Mouse (Mus musculus) ovary, postnatal 14 days (tissue): ENCODE measurements around the gene Slc6a13.
"Not testable (repeated sequence)": the region's sequence is repeated elsewhere in the genome, so short reads cannot be mapped to it uniquely, and the experiment has no call there.

Experiments used
- DNase-seq: peaks from one replicate; pipeline ENCODE4 v3.0.0; 2022; ENCODE audit warnings: low spot score

Gene Slc6a13

DNA sequence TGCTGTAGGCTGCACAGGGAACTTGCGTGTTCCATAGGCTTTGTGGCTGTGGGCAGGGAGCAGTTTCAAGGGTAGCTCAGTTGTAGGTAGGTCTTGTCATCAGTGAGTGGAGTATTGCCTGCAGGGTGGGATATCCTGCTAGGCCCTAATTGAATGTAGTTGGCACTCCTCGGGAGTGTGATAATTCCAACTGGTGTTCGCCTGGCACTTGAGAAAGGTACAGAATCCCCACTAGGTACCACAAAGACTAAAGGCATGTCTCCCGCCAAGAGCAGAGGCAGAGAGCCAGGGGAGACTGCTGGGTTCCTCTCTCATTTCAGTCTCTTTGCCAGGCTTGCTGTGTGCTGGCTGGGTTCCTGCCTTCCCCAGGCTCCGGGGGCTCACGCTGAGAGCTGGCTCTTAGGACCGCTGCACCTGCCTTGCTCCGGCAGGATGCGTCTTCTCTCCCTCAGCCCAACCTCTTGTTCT is 28.4 kb downstream of the Slc6a13 start:
- DNase-seq, result no peak

DNA sequence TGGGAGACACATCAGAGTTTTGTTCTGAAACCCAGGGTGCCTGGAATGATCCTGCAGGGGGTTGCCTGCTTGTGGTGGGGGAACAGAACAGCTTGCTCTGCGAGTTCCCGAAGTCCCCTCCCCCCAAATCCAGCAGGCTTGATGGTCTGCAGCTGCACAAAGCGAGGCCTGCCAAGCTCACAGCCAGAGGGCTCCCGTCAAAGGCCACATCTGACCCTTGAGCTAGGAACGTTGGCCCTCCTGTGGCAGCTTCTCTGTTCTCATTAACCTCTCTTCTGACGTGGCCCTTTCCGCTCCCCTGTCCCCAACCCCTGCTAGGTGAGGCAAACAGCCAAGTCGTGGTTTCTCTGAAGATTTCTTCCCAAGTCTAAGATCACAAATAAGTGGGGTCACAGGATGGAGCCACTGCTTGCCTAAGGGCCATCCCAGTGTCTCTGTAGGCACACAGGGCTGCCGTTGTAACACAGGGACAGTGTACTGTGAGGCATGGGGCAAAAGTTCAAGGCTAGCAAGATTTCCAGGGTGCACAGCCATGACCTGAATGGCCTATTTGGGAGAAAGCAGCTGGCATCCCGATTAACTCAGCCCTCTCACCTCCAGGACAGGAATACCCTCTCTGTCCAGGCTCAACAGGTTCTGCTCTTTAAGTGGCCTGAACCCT is 30.0 kb downstream of the Slc6a13 start:
- DNase-seq, result no peak

DNA sequence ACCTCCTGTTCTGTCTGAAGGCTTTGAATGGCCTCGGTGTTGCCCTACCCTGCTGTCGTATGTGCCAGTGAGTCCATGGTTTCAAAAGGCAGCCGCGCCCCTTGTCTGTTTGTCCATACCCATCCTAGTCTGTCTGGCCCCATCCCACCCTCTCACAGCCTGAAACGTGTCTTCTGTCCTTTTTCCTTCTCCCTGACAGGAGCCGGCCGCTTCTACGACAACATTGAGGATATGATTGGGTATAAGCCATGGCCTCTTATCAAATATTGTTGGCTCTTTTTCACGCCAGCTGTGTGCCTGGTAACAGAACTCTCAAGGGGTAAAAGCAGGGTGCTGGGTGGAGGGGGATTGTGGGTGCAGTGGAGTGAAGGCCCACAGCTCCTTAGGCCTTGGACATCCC is 35.8 kb downstream of the Slc6a13 start:
- no peak for DNase-seq

DNA sequence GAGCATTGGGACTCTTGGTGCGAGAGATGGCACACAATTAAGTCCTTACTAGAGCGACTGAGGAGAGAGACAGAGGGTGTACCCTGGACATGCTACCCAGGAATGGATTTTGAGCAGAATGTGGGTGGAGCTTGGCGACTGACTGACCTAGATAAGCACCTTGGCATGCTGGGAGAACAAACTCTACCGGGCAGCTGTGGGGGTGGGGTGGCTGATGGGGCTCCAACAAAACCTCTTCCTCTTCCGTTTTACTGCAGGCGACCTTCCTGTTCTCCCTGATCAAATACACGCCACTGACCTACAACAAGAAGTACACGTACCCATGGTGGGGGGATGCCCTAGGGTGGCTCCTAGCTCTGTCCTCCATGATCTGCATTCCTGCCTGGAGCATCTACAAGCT is 36.5 kb downstream of the Slc6a13 start:
- no peak for DNase-seq

DNA sequence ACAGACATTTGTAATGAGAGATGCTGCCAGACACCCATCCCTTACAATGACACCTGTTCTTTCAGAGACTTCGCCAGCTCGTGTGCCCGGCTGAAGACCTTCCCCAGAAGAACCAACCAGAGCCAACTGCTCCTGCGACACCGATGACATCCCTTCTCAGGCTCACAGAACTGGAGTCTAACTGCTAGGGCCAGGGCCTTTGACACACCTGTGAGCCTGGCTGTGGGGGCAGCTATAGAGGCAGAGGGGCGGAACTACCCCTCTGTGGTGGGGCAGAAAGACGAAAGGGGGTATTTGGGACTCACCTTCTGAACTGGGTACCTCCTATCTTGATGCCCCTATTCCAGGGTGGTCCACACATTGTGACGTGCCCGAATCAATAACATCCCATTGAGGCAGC is 37.2 kb downstream of the Slc6a13 start:
- no peak for DNase-seq

DNA sequence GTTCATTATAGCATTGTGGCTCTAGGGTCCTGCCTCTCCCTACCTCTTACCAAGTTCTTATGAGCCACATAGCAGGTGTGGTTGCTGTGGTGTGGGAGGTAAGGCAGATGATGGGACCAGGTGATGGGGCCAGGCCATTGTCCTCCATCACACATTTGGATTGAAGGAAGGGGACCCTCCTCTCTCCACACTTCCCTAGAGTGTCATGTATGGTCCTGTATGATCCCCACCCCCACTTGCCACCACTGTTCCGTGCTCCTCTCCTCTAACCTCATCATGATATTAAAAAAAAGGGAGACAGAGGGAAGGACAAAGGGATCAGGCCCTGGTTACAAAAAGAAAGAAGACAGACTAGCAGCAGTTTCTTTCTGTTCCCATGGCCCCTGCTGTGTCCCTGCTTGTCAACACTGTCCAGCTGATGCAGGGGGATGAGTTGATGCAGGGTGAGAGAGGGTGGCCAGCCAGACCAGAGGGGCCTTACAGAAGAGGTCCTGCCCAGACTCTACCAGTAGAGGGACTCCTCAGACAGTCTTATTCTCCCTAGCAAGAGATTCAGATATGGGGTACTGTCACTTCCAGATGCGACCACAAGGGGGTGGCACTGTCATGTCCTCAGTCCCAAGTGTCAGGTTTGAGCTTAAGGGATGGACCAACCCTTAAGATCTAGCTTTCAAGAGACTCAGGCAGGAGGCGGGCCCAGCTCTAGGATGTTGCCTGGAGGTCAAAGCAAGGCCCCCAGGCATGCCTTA is 37.9 kb downstream of the Slc6a13 start:
- peak; percentile 68 for DNase-seq

DNA sequence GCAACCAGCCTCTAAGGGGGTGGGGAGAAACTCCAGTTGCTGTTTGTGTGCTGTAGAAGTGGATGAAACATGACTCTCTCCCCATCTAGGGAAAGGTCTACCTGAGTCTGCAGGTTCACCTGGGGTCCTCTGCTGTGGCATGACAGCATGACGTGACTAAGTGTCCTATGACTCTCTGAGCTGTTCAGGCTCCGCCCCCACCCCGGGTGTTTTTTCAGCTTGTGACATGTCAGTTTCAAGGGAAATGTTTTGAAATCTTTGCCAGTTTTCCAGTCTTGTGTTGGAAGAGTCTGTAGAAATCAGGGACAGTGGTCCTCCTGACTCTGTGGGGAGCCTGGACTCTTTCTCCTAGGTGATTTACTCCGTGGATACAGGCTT is 38.5 kb downstream of the Slc6a13 start:
- DNase-seq, result no peak

DNA sequence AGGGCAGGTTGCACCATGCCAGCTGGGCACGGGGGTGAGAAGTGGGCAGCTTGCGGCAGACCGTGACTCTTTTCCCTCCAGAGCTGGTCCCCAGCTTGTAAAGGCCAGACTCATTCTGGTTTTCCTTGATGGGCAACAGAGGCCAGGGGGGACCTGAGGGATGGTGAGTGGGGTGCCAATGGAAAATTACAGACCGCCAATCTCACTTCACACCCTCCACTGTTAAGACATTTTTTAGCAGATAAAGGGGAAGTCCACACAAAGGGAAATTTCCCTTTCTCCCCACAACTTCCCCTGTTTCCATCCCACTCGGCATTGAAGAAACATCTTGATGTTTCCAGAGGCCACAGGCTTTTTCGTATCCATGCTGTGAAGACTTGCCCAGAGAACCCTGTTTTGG is 41.6 kb downstream of the Slc6a13 start:
- no peak for DNase-seq

DNA sequence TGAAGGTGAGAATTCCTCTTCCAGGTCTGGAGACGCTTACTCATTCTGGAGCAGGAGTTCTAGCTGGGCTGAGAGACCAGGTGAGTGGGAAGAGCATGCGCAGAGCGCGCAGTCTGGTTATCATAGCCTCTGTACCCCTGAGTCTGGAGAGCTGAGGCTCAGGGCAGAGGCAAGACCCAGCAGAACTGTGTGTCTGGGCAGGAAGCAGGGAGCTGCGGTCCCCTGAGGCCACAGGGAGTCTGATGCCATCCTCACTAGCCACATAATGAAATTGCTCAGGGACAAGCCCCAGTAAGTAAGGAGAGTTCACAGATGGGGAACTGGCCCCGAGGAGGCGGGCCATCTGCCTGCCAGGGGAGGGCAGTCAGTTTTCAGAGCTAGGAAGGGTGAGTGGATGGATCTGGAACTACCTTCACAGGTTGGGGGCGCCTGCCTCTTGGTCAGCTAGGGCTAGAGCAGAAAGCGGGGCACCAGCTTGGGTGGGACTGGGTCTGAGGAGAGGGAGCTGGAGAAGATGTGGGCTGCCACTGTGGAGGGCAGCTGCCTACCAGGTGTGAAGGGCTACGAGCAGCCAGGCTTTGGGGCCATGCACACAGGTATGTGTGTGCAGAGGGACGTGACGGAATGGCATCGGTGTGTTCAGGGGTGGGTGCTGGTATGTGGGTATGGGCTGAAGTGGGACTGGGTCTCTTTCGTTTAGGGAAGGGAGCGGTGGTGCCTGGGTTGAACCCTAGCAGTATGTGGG is 43.2 kb downstream of the Slc6a13 start, which contains the start of gene Slc6a12:
Slc6a12 (plus strand) TSS at position 51 of the 745 bp plus-strand sequence.
- no peak for DNase-seq

DNA sequence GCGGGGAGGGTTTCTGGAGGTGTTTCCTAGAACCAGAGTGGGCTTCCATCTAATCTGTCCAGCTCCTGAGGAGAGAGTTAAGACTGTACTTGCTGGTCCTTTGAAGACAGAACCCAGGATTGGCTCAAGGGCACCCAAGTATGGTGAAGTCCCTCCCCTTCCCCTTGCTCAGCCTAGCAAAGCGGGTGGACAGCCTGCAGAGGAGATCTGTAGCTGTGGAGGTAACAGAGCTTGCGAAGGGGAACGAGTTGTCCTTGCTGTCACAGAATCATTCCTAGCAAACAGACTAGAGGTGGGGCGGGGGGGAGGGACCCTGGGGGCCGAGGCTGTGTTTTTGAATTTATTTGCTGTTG is 43.7 kb downstream of the Slc6a13 start:
- DNase-seq, result no peak

DNA sequence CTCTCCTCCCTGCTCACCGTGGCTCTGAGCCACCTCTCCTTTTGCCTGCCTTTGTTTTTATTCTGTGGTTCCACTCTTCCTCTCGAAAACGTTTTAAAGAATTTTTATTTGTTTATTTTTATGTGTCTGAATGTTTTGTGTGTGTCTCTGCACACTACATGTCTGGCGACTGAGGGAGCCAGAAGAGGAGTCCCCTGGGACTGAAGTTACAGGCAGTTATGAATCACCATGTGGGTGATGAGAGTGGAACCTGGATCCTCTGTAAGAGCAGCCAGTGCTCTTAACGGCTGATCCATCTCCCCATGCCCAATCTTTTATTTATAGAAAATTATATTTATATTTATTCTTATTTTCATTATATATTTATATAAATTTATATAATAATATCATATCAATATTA is 44.3 kb downstream of the Slc6a13 start:
- no peak for DNase-seq

DNA sequence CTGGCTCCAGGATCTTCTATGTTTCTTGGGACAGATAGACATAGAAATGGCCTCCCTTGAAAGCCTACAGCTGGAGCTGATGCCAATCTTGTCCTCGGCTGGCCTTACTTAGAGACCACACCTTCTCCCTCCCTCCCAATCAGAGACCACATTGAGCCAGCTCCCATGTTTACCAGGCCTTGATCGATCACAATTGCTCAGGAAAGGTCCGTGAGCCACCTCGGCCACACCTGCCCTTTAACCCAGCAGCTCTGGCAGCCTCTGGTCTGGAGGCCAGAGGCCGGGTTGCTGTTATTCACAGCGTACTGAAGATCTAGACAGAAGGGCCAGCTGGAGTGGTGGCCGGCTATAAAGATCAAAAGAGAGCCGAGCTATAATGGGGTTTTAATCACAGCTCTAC is 46.4 kb downstream of the Slc6a13 start:
- DNase-seq, result no peak

DNA sequence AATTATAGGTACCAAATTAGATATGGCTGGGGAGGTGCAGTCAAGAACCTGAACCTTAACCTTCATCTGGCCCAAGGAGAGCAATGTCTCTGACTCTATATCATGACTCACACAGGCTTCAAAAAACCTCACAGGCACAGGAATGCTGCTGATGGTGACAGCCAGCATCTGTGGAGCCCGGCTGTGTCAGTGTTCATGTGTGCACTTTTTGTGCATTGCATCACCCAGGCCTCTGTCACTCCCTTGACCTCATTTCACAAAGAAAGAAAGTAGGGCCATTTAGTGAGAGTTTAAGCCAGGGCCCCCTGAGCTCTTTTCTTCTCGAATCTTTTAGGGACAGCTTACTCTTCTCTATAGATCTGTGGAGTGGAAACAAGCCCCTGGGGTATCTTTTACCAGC is 52.2 kb downstream of the Slc6a13 start:
- DNase-seq, result no peak

DNA sequence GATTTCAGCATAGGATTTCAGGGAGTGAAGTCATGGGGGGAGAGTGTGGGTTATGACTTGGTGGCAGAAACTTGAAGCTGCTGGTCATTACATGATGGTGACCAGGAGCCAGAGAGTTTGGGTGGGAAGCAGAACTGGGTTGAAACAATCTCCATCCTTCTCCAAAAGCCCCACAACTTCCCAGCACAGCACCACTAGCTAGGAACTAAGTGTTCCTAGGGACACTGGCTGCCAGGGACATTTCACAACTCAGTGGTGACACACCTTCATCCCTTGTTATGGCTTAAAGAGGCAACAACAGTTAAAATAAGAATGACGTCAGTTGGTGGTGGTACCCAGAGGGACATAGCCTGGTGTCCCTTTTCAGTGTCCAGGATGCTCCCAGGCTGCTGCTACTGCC is 56.0 kb downstream of the Slc6a13 start:
- no peak for DNase-seq

DNA sequence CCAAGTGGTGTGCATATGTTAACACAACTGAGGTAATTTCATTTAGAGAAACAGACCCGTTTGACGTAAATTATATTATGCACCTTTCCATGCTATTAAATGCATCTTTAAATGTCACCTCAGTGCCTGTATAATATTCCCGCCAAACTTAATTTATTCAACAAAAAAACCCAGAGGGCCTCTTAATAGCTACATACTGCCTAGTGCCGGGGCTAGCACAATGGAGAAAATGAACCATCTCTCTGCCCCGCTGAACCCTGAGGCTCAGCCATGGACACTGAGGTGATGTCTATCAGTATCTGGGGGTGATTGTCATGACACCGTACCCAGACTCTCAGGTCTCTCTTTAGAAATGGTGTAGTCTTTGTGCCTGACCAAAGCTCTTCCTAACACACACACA is 57.2 kb downstream of the Slc6a13 start:
- no peak for DNase-seq

DNA sequence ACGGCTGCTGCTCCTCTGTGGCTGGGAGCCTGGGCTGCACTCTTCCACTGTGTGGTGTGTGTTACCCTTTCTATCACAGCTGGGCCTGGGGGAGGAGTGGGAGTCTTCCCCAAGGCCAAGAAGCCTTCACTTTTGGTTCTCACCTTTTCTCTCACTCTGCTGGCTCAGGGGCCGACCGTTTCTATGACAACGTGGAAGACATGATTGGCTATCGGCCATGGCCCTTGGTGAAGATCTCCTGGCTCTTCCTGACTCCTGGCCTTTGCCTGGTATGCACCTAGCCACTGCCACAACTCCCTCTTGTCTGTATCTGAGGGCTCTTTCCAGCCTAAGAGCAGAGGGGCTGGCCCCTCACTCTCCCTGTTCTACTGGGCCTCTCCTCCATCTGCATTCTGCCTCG is 63.0 kb downstream of the Slc6a13 start:
- no peak for DNase-seq

DNA sequence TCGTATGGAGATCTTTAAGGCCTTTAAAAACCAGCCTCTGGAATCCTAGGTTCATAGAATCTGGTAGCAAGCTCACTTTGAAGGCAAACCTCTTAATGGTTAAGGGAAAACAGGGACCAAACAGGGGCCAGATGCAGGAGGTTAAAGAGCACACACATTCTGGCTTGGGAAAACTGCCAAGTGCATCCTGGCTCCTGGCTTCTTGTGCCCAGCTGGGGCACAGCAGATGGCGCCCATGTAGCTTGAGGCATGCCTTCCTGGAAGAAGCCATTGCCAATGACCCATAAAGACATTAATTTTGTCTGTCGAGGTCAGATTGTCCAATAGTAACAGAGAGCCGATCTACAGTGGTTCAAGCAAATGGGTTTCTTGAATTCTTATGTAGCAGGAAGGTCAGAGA is 63.9 kb downstream of the Slc6a13 start:
- no peak for DNase-seq

DNA sequence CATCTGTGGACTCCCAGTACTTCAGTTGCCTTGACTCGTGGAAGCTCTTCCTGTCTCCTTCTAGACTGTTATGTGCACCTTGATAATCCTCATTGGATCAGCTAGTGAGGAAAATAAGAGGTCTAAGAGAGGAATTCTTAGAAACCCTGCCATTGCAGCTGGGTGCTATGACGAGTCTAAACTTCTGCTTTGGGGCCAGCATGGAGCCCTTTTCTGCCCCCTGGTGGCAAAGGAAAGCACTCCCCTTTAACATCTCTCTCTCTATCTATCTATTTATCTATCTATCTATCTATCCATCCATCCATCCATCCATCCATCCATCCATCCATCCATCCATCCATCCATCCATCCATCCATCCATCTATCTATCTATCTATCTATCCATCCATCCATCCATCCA is 66.5 kb downstream of the Slc6a13 start:
- DNase-seq, result not testable (repeated sequence)

DNA sequence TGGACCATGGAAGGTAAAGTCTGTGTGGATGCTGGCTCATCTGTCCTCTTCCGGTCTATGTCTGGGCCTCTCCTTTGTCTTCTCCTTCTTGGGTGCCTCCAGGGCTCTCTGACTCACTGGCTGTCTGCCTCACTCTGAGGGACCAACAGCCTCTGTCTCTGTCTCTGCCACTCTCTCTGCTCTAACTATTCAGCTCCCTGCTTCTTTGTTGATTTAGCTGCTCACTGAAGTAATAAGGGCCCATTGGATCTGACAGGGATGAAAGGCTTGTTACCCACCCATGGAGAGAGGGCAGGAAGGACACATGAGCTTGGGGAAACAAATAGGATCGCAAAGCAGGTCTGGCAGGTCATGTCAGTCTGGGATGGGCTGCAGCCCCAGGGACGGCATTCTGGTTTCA is 67.1 kb downstream of the Slc6a13 start:
- DNase-seq, result no peak

DNA sequence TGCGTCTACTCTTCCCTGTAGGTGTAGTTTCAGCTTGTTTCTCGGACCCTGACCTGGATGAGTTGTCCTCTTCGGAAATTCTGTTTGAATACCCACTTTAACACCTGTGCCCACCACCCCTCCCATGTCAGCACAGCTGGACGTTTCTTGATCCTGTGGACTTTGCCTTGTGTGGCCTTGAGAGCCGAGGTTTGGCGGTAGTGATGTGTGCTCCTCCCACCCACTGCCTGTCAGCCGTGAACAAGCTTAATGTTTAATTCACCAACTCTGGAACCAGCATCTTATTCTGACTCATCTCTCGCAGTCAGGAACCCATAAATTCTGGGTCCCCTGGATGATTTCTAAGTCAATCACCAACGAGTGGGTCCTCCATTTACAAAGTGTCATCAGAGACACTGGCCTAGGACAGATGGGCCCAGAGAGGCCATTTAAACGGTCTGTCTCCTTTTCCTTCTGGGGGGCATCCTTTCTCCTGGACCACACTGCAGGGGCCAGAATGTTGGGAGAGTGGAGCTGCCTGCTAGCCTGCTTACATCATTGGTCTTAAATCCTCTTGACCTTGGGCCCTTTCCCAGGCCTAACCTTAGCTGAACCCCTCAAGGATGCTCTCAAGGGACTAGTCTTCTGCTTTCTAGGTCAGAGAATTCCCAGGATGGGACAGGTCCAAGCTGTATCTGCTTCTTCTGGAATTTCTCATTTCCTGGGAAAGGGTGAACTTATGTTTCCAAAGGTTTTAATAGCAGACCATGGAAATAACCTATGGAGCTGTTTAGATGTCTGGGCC is 71.4 kb downstream of the Slc6a13 start:
- no peak for DNase-seq

DNA sequence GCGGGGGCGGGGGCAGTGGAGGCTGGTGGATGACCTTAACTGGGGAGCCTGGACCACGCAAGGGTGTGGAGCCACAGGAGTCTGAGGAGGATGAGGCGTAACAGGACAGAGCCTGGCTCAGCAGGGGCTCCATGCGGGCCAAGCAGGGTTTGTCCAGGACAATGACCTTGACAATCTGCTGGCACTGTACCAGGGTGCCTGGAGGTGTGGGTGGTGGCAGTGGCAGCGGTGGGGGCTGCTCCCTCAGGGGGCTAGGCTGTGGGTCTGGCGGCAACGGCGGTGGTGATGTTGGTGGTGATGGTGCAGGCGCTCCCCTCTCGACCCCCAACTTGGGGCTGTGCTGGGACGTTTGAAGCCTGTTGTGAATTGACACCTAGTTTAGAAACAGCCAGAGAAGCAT is 76.1 kb downstream of the Slc6a13 start:
- DNase-seq, result no peak

DNA sequence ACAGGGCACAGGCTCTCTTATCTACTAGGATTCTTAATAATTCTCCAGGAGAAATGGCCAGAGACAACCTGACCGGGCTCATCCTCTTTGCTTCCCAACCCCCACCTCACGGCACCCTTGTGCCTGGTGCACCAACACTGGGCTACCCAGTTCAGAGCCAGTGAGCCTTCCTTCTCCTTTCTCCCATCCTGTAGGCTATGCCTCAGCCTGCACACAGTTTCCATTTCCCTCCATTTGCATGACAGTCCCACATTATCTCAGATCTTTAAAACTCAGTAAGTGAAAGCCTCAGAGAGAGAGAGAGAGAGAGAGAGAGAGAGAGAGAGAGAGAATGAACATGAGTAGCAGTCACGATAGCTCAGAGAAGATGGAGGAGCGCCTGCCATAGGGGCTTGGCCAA is 78.2 kb downstream of the Slc6a13 start:
- DNase-seq, result no peak
